Mouse (Mus musculus) midbrain, embryonic 15.5 days (tissue): Measurements from ENCODE around the gene Vmn1r39. TPM values are rescaled to one million over a fixed set of nuclear protein-coding genes. Genes with fewer than 3 reads are reported as not detected.
"Not testable (repeated sequence)": the region's sequence is repeated elsewhere in the genome, so short reads cannot be mapped to it uniquely, and the experiment has no call there.

Experiments
- ATAC-seq: fragments of 200-750 bp; cut with Nextera tagmentation; replicated peaks from 2 replicates; pipeline ENCODE4 v1.8.0; 2017; ENCODE audit warnings: moderate TSS enrichment
- H3K27ac ChIP-seq: fragments of 300-500 bp; sonication (generic); 2 replicates; pipeline ENCODE4 v1.5.1; 2015; ENCODE audit warnings: mild to moderate bottlenecking, inconsistent platforms
- H3K27me3 ChIP-seq: fragments of 300-500 bp; sonication (generic); replicated peaks from 2 replicates; pipeline ENCODE4 v1.6.1; 2015; ENCODE audit warnings: inconsistent platforms
- H3K36me3 ChIP-seq: fragments of 300-500 bp; sonication (generic); replicated peaks from 2 replicates; pipeline ENCODE4 v1.6.1; 2015; ENCODE audit warnings: inconsistent platforms
- H3K4me1 ChIP-seq: fragments of 300-500 bp; sonication (generic); 2 replicates; pipeline ENCODE4 v1.6.1; 2015; ENCODE audit warnings: inconsistent platforms
- H3K4me2 ChIP-seq: fragments of 300-500 bp; sonication (generic); 2 replicates; pipeline ENCODE4 v1.6.1; 2015; ENCODE audit warnings: inconsistent platforms, mild to moderate bottlenecking, moderate library complexity
- H3K4me3 ChIP-seq: fragments of 300-500 bp; sonication (generic); 2 replicates; pipeline ENCODE4 v1.5.1; 2015; ENCODE audit warnings: mild to moderate bottlenecking, inconsistent platforms
- H3K9ac ChIP-seq: fragments of 300-500 bp; sonication (generic); 2 replicates; pipeline ENCODE4 v1.6.1; 2015; ENCODE audit warnings: mild to moderate bottlenecking, inconsistent platforms
- H3K9me3 ChIP-seq: fragments of 300-500 bp; sonication (generic); 2 replicates; pipeline ENCODE4 v1.6.1; 2016; ENCODE audit warnings: inconsistent platforms
- WGBS: fragments of 180-500 bp; shearing (Covaris S2); methylation state at CpG from one replicate; pipeline ENCODE4 v1.1.7; 2015; ENCODE audit warnings: mixed read lengths; 5-methylcytosine and 5-hydroxymethylcytosine counted together
- polyA plus RNA-seq: library from polyadenylated mRNA; unstranded; fragments of >200 nt; fragmentation: Nextera tagmentation; extraction: Ambion mirVana; gene quantifications from 2 replicates; pipeline ENCODE4 v1.2.1, GENCODE M21; 2015

Gene Vmn1r39
- not detected in 2 replicates for polyA plus RNA-seq

- H3K36me3 ChIP-seq: no peaks in the 10 kb centered on the region
- H3K4me2 ChIP-seq: no peak within 1 kb of the TSS
- WGBS: 90% methylated on average over 2 of the region's 2 CpGs
- no peaks in the 10 kb centered on the region for H3K4me1 ChIP-seq
- no peak within 1 kb of the TSS for H3K9ac ChIP-seq
- no peaks in the 10 kb centered on the region for H3K27me3 ChIP-seq
- ATAC-seq: no peak
- no peaks in the 10 kb centered on the region for H3K9me3 ChIP-seq
- H3K27ac ChIP-seq: no peak within 1 kb of the TSS
- no peak within 1 kb of the TSS for H3K4me3 ChIP-seq
Measured at GRCm38 (mm10) chr6:66810509-66810908, at the start of gene Vmn1r39. TSS of gene Vmn1r39 (minus strand) at chr6:66810609.

- H3K9me3 ChIP-seq: no peaks in the 10 kb centered on the region
- no peak overlapping the region for H3K4me3 ChIP-seq
- no peaks in the 10 kb centered on the region for H3K27me3 ChIP-seq
- no peaks in the 10 kb centered on the region for H3K36me3 ChIP-seq
- H3K27ac ChIP-seq: no peak overlapping the region
- no peak overlapping the region for H3K9ac ChIP-seq
- H3K4me1 ChIP-seq: no peaks in the 10 kb centered on the region
- ATAC-seq: no peak
- H3K4me2 ChIP-seq: no peak overlapping the region
Measured at GRCm38 (mm10) chr6:66859391-66859790, 49.0 kb upstream of the Vmn1r39 start.

- no peak overlapping the region for H3K4me2 ChIP-seq
- no peaks in the 10 kb centered on the region for H3K4me1 ChIP-seq
- H3K4me3 ChIP-seq: no peak overlapping the region
- no peak overlapping the region for H3K27ac ChIP-seq
- 94% methylated on average over 1 of the region's 1 CpGs for WGBS
- no peak overlapping the region for H3K9ac ChIP-seq
- ATAC-seq: no peak
- H3K9me3 ChIP-seq: no peaks in the 10 kb centered on the region
- no peaks in the 10 kb centered on the region for H3K27me3 ChIP-seq
- H3K36me3 ChIP-seq: no peaks in the 10 kb centered on the region
Measured at GRCm38 (mm10) chr6:66858356-66858755, 47.9 kb upstream of the Vmn1r39 start.

- Histone ChIP-seq H3K9me3 (no peaks in the 10 kb centered on the region), H3K36me3 (no peaks in the 10 kb centered on the region), H3K4me1 (no peaks in the 10 kb centered on the region), H3K27me3 (no peaks in the 10 kb centered on the region), H3K4me3 (no peak overlapping the region), H3K9ac (no peak overlapping the region), H3K27ac (no peak overlapping the region), H3K4me2 (no peak overlapping the region)
- no peak for ATAC-seq
Measured at GRCm38 (mm10) chr6:66856236-66856635, 45.8 kb upstream of the Vmn1r39 start.

- no peaks in the 10 kb centered on the region for H3K9me3 ChIP-seq
- H3K4me3 ChIP-seq: no peak overlapping the region
- H3K4me2 ChIP-seq: no peak overlapping the region
- H3K9ac ChIP-seq: no peak overlapping the region
- H3K4me1 ChIP-seq: no peaks in the 10 kb centered on the region
- H3K36me3 ChIP-seq: no peaks in the 10 kb centered on the region
- ATAC-seq: no peak
- H3K27ac ChIP-seq: no peak overlapping the region
- no peaks in the 10 kb centered on the region for H3K27me3 ChIP-seq
- 50% methylated on average over 4 of the region's 4 CpGs for WGBS
Measured at GRCm38 (mm10) chr6:66848936-66849335, 38.5 kb upstream of the Vmn1r39 start.

- not testable (repeated sequence) for H3K4me2 ChIP-seq, H3K9me3 ChIP-seq, H3K27me3 ChIP-seq, H3K27ac ChIP-seq, H3K4me3 ChIP-seq, ATAC-seq, H3K9ac ChIP-seq, H3K36me3 ChIP-seq, H3K4me1 ChIP-seq
- 0% methylated on average over 1 of the region's 1 CpGs for WGBS
Measured at GRCm38 (mm10) chr6:66840631-66841030, 30.2 kb upstream of the Vmn1r39 start.

- H3K4me1 ChIP-seq: no peaks in the 10 kb centered on the region
- H3K4me2 ChIP-seq: no peak overlapping the region
- H3K9ac ChIP-seq: no peak overlapping the region
- no peak for ATAC-seq
- no peaks in the 10 kb centered on the region for H3K27me3 ChIP-seq
- no peak overlapping the region for H3K27ac ChIP-seq
- no peaks in the 10 kb centered on the region for H3K9me3 ChIP-seq
- H3K36me3 ChIP-seq: no peaks in the 10 kb centered on the region
- H3K4me3 ChIP-seq: no peak overlapping the region
Measured at GRCm38 (mm10) chr6:66836932-66837331, 26.5 kb upstream of the Vmn1r39 start.

- no peak for ATAC-seq
- no peaks in the 10 kb centered on the region for H3K36me3 ChIP-seq
- no peak overlapping the region for H3K4me2 ChIP-seq
- H3K27me3 ChIP-seq: no peaks in the 10 kb centered on the region
- H3K27ac ChIP-seq: no peak overlapping the region
- H3K9me3 ChIP-seq: no peaks in the 10 kb centered on the region
- no peak overlapping the region for H3K4me3 ChIP-seq
- no peak overlapping the region for H3K9ac ChIP-seq
- 52% methylated on average over 1 of the region's 1 CpGs for WGBS
- H3K4me1 ChIP-seq: no peaks in the 10 kb centered on the region
Measured at GRCm38 (mm10) chr6:66806311-66806710, 4.1 kb downstream of the Vmn1r39 start.

- H3K4me2 ChIP-seq: no peak overlapping the region
- no peak for ATAC-seq
- H3K4me1 ChIP-seq: no peaks in the 10 kb centered on the region
- H3K36me3 ChIP-seq: no peaks in the 10 kb centered on the region
- no peaks in the 10 kb centered on the region for H3K27me3 ChIP-seq
- H3K9me3 ChIP-seq: no peaks in the 10 kb centered on the region
- H3K4me3 ChIP-seq: no peak overlapping the region
- H3K27ac ChIP-seq: no peak overlapping the region
- H3K9ac ChIP-seq: no peak overlapping the region
- WGBS: 88% methylated on average over 3 of the region's 3 CpGs
Measured at GRCm38 (mm10) chr6:66805713-66806112, 4.7 kb downstream of the Vmn1r39 start.

- H3K9me3 ChIP-seq, H3K4me1 ChIP-seq, H3K27ac ChIP-seq, ATAC-seq, H3K4me3 ChIP-seq, H3K9ac ChIP-seq, H3K4me2 ChIP-seq, H3K36me3 ChIP-seq, H3K27me3 ChIP-seq: not testable (repeated sequence)
Measured at GRCm38 (mm10) chr6:66782527-66782926, 27.9 kb downstream of the Vmn1r39 start, which contains the start of gene Vmn1r38. TSS of gene Vmn1r38 (minus strand) at chr6:66782627.

Other genes with a start within 250 kb of the Vmn1r39 start
- not detected in 2 replicates for gene Vmn1r33, start 192.3 kb downstream of the Vmn1r39 start, polyA plus RNA-seq
- not detected in 2 replicates for gene Vmn1r34, start 166.7 kb downstream of the Vmn1r39 start, polyA plus RNA-seq
- gene Vmn1r35, start 124.7 kb downstream of the Vmn1r39 start, polyA plus RNA-seq: not detected in 2 replicates
- gene Vmn1r36, start 91.4 kb downstream of the Vmn1r39 start, polyA plus RNA-seq: not detected in 2 replicates
- gene Vmn1r37, start 81.2 kb downstream of the Vmn1r39 start, polyA plus RNA-seq: not detected in 2 replicates
- not detected in 2 replicates for gene Vmn1r38, start 28.0 kb downstream of the Vmn1r39 start, polyA plus RNA-seq
- gene Gng12, start 85.8 kb upstream of the Vmn1r39 start, polyA plus RNA-seq: 27.9 and 29.2 TPM in 2 replicates
- 17.2 and 17.7 TPM in 2 replicates for gene Gadd45a, start 226.8 kb upstream of the Vmn1r39 start, polyA plus RNA-seq